Mouse (Mus musculus): ENCODE measurements around the gene Dntt. TPM values are rescaled to one million over a fixed set of nuclear protein-coding genes. Genes with fewer than 3 reads are reported as not detected.

Gene Dntt
- total RNA-seq, 1 experiment: not detected

GRCm38 (mm10) chr19:41047437-41048186 is 18.5 kb downstream of the Dntt start:
- Histone ChIP-seq H3K4me3 (ENCODE audit: insufficient read depth in 1 of 2, low read depth in 1 of 2, low read length in 2 of 2, poor library complexity in 1 of 2, severe bottlenecking in 1 of 2) (no peak overlapping the region), H3K4me1 (ENCODE audit: control insufficient read depth in 2 of 2, insufficient read depth in 2 of 2, low read length in 2 of 2, poor library complexity in 1 of 2) (no peaks in the 10 kb centered on the region), H3K36me3 (ENCODE audit: control insufficient read depth, insufficient read depth, low read length, poor library complexity, severe bottlenecking) (no peaks in the 10 kb centered on the region), H3K27ac (ENCODE audit: insufficient read depth, low read depth, low read length, poor library complexity, severe bottlenecking) (no peak overlapping the region), H3K9ac (ENCODE audit: insufficient read depth, low read depth, low read length, poor library complexity, severe bottlenecking) (no peak overlapping the region), H3K9me3 (ENCODE audit: control insufficient read depth, insufficient read depth, low read depth, low read length) (no peaks in the 10 kb centered on the region)
- TF ChIP-seq MAFK (IDR thresholded peaks at IDR 0.05; ENCODE audit: insufficient read depth, low read depth, low read length) (no peak), HCFC1 (IDR thresholded peaks at IDR 0.05; ENCODE audit: borderline replicate concordance, insufficient read depth, low read length) (no peak), ZNF384 (IDR thresholded peaks at IDR 0.05; ENCODE audit: low read depth, low read length) (no peak), ZC3H11A (IDR thresholded peaks at IDR 0.05; ENCODE audit: borderline replicate concordance, low read depth, low read length) (no peak), CHD2 (IDR thresholded peaks at IDR 0.05; ENCODE audit: low read depth, low read length) (no peak)
- in situ Hi-C loops (cut with MboI; ENCODE audit: low sequenced_read_pairs in 2 of 2, unreplicated experiment in 2 of 2): loop anchor here (25.0 kb wide), 1 partner anchor 285 kb away; no protein-coding TSS in a partner anchor
- no peak for DNase-seq (ENCODE audit: low read depth, low spot score)

- Histone ChIP-seq H3K4me3 (ENCODE audit: insufficient read depth in 1 of 2, low read depth in 1 of 2, low read length in 2 of 2, poor library complexity in 1 of 2, severe bottlenecking in 1 of 2) (no peak overlapping the region), H3K27ac (ENCODE audit: insufficient read depth, low read depth, low read length, poor library complexity, severe bottlenecking) (no peak overlapping the region), H3K36me3 (ENCODE audit: control insufficient read depth, insufficient read depth, low read length, poor library complexity, severe bottlenecking) (no peaks in the 10 kb centered on the region), H3K4me1 (ENCODE audit: control insufficient read depth in 2 of 2, insufficient read depth in 2 of 2, low read length in 2 of 2, poor library complexity in 1 of 2) (no peaks in the 10 kb centered on the region), H3K9ac (ENCODE audit: insufficient read depth, low read depth, low read length, poor library complexity, severe bottlenecking) (no peak overlapping the region), H3K9me3 (ENCODE audit: control insufficient read depth, insufficient read depth, low read depth, low read length) (no peaks in the 10 kb centered on the region)
- no peak for DNase-seq (ENCODE audit: low read depth, low spot score)
- in situ Hi-C loops (cut with MboI; ENCODE audit: low sequenced_read_pairs in 2 of 2, unreplicated experiment in 2 of 2): loop anchor here (25.0 kb wide), 1 partner anchor 286 kb away; no protein-coding TSS in a partner anchor
- TF ChIP-seq ZNF384 (IDR thresholded peaks at IDR 0.05; ENCODE audit: low read depth, low read length): no peak
- TF ChIP-seq CHD2 (IDR thresholded peaks at IDR 0.05; ENCODE audit: low read depth, low read length): no peak
- TF ChIP-seq ZC3H11A (IDR thresholded peaks at IDR 0.05; ENCODE audit: borderline replicate concordance, low read depth, low read length): no peak
- TF ChIP-seq HCFC1 (IDR thresholded peaks at IDR 0.05; ENCODE audit: borderline replicate concordance, insufficient read depth, low read length): no peak
- TF ChIP-seq MAFK (IDR thresholded peaks at IDR 0.05; ENCODE audit: insufficient read depth, low read depth, low read length): no peak
Observed at GRCm38 (mm10) chr19:41048187-41048559, 19.1 kb downstream of the Dntt start.

DNA sequence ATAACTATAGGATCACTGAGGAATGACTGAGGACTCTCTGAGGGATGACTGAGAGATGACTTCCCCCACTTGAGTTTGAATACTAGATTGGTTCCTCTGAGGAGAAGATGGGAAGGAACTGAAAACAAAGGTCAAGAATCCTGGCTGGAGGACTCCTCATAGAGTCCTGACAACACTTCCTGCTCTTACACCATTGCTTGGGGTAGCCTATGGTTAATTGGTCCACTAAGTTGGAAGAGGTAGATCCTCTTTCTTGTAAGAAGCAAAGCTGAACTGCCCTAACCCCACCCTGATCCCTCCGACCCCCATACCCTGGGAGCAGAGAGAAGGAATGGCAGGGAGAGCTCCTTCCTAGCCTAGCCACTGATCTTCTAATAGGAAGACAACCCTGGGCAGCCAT is 22.6 kb downstream of the Dntt start:
- no peaks in the 10 kb centered on the region for H3K9me3 ChIP-seq (ENCODE audit: control insufficient read depth, insufficient read depth, low read depth, low read length)
- no peak overlapping the region for H3K9ac ChIP-seq (ENCODE audit: insufficient read depth, low read depth, low read length, poor library complexity, severe bottlenecking)
- DNase-seq (ENCODE audit: low read depth, low spot score): no peak
- H3K27ac ChIP-seq (ENCODE audit: insufficient read depth, low read depth, low read length, poor library complexity, severe bottlenecking): no peak overlapping the region
- no peak overlapping the region for H3K4me3 ChIP-seq (ENCODE audit: insufficient read depth in 1 of 2, low read depth in 1 of 2, low read length in 2 of 2, poor library complexity in 1 of 2, severe bottlenecking in 1 of 2)
- no peaks in the 10 kb centered on the region for H3K4me1 ChIP-seq (ENCODE audit: control insufficient read depth in 2 of 2, insufficient read depth in 2 of 2, low read length in 2 of 2, poor library complexity in 1 of 2)
- H3K36me3 ChIP-seq (ENCODE audit: control insufficient read depth, insufficient read depth, low read length, poor library complexity, severe bottlenecking): no peaks in the 10 kb centered on the region
- TF ChIP-seq HCFC1 (IDR thresholded peaks at IDR 0.05; ENCODE audit: borderline replicate concordance, insufficient read depth, low read length) (no peak), ZNF384 (IDR thresholded peaks at IDR 0.05; ENCODE audit: low read depth, low read length) (no peak), CHD2 (IDR thresholded peaks at IDR 0.05; ENCODE audit: low read depth, low read length) (no peak), ZC3H11A (IDR thresholded peaks at IDR 0.05; ENCODE audit: borderline replicate concordance, low read depth, low read length) (no peak), MAFK (IDR thresholded peaks at IDR 0.05; ENCODE audit: insufficient read depth, low read depth, low read length) (no peak)
- in situ Hi-C loops (cut with MboI; ENCODE audit: low sequenced_read_pairs in 2 of 2, unreplicated experiment in 2 of 2): no loop called here

DNA sequence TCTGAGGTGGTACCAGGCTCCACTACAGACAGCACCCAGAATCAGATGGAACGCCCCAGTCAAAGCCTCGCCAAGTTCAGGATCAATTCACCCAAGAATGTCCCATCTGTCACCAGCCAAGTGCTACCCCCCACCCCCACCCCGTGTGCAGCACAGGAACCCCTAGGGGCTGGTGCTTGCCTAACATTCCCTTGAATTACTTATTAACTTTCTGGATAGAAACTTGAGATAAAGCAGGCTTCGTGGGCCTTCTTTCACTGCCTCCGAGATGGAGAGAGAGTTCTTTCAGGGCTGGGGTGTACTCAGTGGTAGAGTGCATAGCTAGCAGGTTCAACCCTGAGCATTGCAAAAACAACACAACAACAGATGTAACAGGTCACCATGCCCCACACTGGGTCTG is 23.2 kb downstream of the Dntt start:
- H3K9me3 ChIP-seq (ENCODE audit: control insufficient read depth, insufficient read depth, low read depth, low read length): no peaks in the 10 kb centered on the region
- no peak overlapping the region for H3K4me3 ChIP-seq (ENCODE audit: insufficient read depth in 1 of 2, low read depth in 1 of 2, low read length in 2 of 2, poor library complexity in 1 of 2, severe bottlenecking in 1 of 2)
- no peak overlapping the region for H3K9ac ChIP-seq (ENCODE audit: insufficient read depth, low read depth, low read length, poor library complexity, severe bottlenecking)
- H3K4me1 ChIP-seq (ENCODE audit: control insufficient read depth in 2 of 2, insufficient read depth in 2 of 2, low read length in 2 of 2, poor library complexity in 1 of 2): no peaks in the 10 kb centered on the region
- no peak overlapping the region for H3K27ac ChIP-seq (ENCODE audit: insufficient read depth, low read depth, low read length, poor library complexity, severe bottlenecking)
- no peak for TF ChIP-seq ZC3H11A (IDR thresholded peaks at IDR 0.05; ENCODE audit: borderline replicate concordance, low read depth, low read length)
- no peak for TF ChIP-seq MAFK (IDR thresholded peaks at IDR 0.05; ENCODE audit: insufficient read depth, low read depth, low read length)
- TF ChIP-seq CHD2 (IDR thresholded peaks at IDR 0.05; ENCODE audit: low read depth, low read length): no peak
- no peak for TF ChIP-seq ZNF384 (IDR thresholded peaks at IDR 0.05; ENCODE audit: low read depth, low read length)
- TF ChIP-seq HCFC1 (IDR thresholded peaks at IDR 0.05; ENCODE audit: borderline replicate concordance, insufficient read depth, low read length): no peak
- no peak for DNase-seq (ENCODE audit: low read depth, low spot score)
- no peaks in the 10 kb centered on the region for H3K36me3 ChIP-seq (ENCODE audit: control insufficient read depth, insufficient read depth, low read length, poor library complexity, severe bottlenecking)
- in situ Hi-C loops (cut with MboI; ENCODE audit: low sequenced_read_pairs in 2 of 2, unreplicated experiment in 2 of 2): no loop called here
